Mouse (Mus musculus): ENCODE data around the gene Chchd10. TPM values are rescaled to one million over a fixed set of nuclear protein-coding genes. Genes with fewer than 3 reads are reported as not detected.

The Chchd10 gene
- polyA plus RNA-seq, 1 experiment: 441 TPM

- H3K4me3 ChIP-seq: no peak overlapping the region
- H3K4me2 ChIP-seq (ENCODE audit: low read depth): peak overlapping the region; percentile 72
- peaks cover 19% of the 10 kb centered on the region for H3K27me3 ChIP-seq (ENCODE audit: control insufficient read depth, insufficient read depth, insufficient read length)
- H3ac ChIP-seq (ENCODE audit: control insufficient read depth, insufficient read length): no peak overlapping the region
- no peaks in the 10 kb centered on the region for H3K79me2 ChIP-seq (ENCODE audit: control insufficient read depth, insufficient read depth)
- no peaks in the 10 kb centered on the region for H3K36me3 ChIP-seq (ENCODE audit: control insufficient read depth, insufficient read depth)
- TF ChIP-seq TCF12 (IDR thresholded peaks at IDR 0.05; ENCODE audit: insufficient read depth, poor library complexity, severe bottlenecking) (no peak), MYOD1 (IDR thresholded peaks at IDR 0.05; ENCODE audit: control insufficient read depth in 1 of 3, insufficient read length in 2 of 3, low read depth in 2 of 3) (no peak), MYOG (IDR thresholded peaks at IDR 0.05; ENCODE audit: control insufficient read depth in 1 of 3, insufficient read depth in 1 of 3, insufficient read length in 2 of 3, low read depth in 2 of 3) (no peak), CEBPB (IDR thresholded peaks at IDR 0.05; ENCODE audit: insufficient read depth, poor library complexity, severe bottlenecking) (no peak), POLR2A (IDR thresholded peaks at IDR 0.05; ENCODE audit: insufficient read length, low read depth) (no peak), TCF3 (IDR thresholded peaks at IDR 0.05; ENCODE audit: insufficient read length, low read depth) (no peak), POLR2AphosphoS2 (IDR thresholded peaks at IDR 0.05; ENCODE audit: insufficient read length, low read depth) (no peak), SRF (IDR thresholded peaks at IDR 0.05; ENCODE audit: control insufficient read depth, insufficient read length, low read depth) (no peak), MAX (IDR thresholded peaks at IDR 0.05; ENCODE audit: low read depth) (no peak), REST (IDR thresholded peaks at IDR 0.05; ENCODE audit: insufficient read depth, insufficient read length) (no peak), USF1 (IDR thresholded peaks at IDR 0.05; ENCODE audit: low read depth) (no peak), E2F4 (IDR thresholded peaks at IDR 0.05; ENCODE audit: insufficient read depth) (no peak)
Measured at GRCm38 (mm10) chr10:75951424-75952050, 18.6 kb downstream of the Chchd10 start.

GRCm38 (mm10) chr10:75954381-75954811 lies 21.5 kb downstream of the Chchd10 start, which contains the start of gene Gm5134:
Gene Gm5134 (plus strand): TSS chr10:75954514.
- Histone ChIP-seq H3ac (ENCODE audit: control insufficient read depth, insufficient read length) (no peak within 1 kb of the TSS), H3K27me3 (ENCODE audit: control insufficient read depth, insufficient read depth, insufficient read length) (peaks cover 24% of the 10 kb centered on the region), H3K36me3 (ENCODE audit: control insufficient read depth, insufficient read depth) (no peaks in the 10 kb centered on the region), H3K79me2 (ENCODE audit: control insufficient read depth, insufficient read depth) (no peaks in the 10 kb centered on the region), H3K4me2 (ENCODE audit: low read depth) (no peak within 1 kb of the TSS), H3K4me3 (no peak within 1 kb of the TSS)
- no peak for TF ChIP-seq MAX (IDR thresholded peaks at IDR 0.05; ENCODE audit: low read depth)
- no peak for TF ChIP-seq MYOD1 (IDR thresholded peaks at IDR 0.05; ENCODE audit: control insufficient read depth in 1 of 3, insufficient read length in 2 of 3, low read depth in 2 of 3)
- no peak for TF ChIP-seq POLR2AphosphoS2 (IDR thresholded peaks at IDR 0.05; ENCODE audit: insufficient read length, low read depth)
- TF ChIP-seq USF1 (IDR thresholded peaks at IDR 0.05; ENCODE audit: low read depth): no peak
- no peak for TF ChIP-seq MYOG (IDR thresholded peaks at IDR 0.05; ENCODE audit: control insufficient read depth in 1 of 3, insufficient read depth in 1 of 3, insufficient read length in 2 of 3, low read depth in 2 of 3)
- TF ChIP-seq SRF (IDR thresholded peaks at IDR 0.05; ENCODE audit: control insufficient read depth, insufficient read length, low read depth): no peak
- no peak for TF ChIP-seq TCF12 (IDR thresholded peaks at IDR 0.05; ENCODE audit: insufficient read depth, poor library complexity, severe bottlenecking)
- TF ChIP-seq REST (IDR thresholded peaks at IDR 0.05; ENCODE audit: insufficient read depth, insufficient read length): no peak
- no peak for TF ChIP-seq CEBPB (IDR thresholded peaks at IDR 0.05; ENCODE audit: insufficient read depth, poor library complexity, severe bottlenecking)
- no peak for TF ChIP-seq E2F4 (IDR thresholded peaks at IDR 0.05; ENCODE audit: insufficient read depth)
- TF ChIP-seq TCF3 (IDR thresholded peaks at IDR 0.05; ENCODE audit: insufficient read length, low read depth): no peak
- TF ChIP-seq POLR2A (IDR thresholded peaks at IDR 0.05; ENCODE audit: insufficient read length, low read depth): no peak

DNA sequence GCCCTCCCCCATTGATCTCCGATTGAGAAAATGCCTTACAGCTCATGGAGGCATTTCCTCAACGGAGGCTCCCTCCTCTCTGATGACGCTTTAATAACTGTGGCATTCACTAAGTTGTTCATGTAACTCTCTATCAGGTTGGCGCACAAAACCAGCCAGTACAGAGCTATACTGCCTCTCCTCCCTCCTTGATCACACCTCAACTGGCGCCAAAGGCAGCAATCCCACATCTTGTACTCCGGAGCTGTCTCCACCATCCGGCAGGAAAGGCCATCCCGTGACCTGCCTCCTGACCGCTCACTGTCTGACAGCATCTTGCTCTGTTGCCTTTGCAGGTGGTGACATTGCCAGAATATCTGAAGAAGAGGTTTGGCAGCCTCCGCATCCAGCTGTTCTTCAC lies 40.9 kb downstream of the Chchd10 start:
- TF ChIP-seq MYOG (IDR thresholded peaks at IDR 0.05; ENCODE audit: control insufficient read depth in 1 of 3, insufficient read depth in 1 of 3, insufficient read length in 2 of 3, low read depth in 2 of 3): no peak

DNA sequence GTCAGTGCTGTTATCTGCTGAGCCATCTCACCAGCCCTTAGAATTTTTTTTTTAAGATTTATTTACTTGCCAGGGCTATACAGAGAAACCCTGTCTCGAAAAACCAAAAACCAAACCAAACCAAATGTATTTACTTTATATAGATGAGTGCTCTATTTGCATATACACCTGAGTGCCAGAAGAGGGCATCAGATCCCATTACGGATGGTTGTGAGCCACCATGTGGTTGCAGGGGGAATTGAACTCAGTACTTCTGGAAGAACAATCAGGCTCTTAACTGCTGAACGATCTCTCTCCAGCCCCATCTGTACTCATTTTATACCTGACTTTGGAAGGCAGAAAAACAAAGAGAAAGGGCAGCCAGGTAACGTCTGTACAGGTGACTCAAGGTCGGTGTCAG lies 42.3 kb downstream of the Chchd10 start:
- no peaks in the 10 kb centered on the region for H3K36me3 ChIP-seq (ENCODE audit: control insufficient read depth, insufficient read depth)
- TF ChIP-seq MYOD1 (IDR thresholded peaks at IDR 0.05; ENCODE audit: control insufficient read depth in 1 of 3, insufficient read length in 2 of 3, low read depth in 2 of 3): no peak
- no peak for TF ChIP-seq MAX (IDR thresholded peaks at IDR 0.05; ENCODE audit: low read depth)
- no peak for TF ChIP-seq E2F4 (IDR thresholded peaks at IDR 0.05; ENCODE audit: insufficient read depth)
- no peak for TF ChIP-seq CEBPB (IDR thresholded peaks at IDR 0.05; ENCODE audit: insufficient read depth, poor library complexity, severe bottlenecking)
- TF ChIP-seq SRF (IDR thresholded peaks at IDR 0.05; ENCODE audit: control insufficient read depth, insufficient read length, low read depth): no peak
- TF ChIP-seq REST (IDR thresholded peaks at IDR 0.05; ENCODE audit: insufficient read depth, insufficient read length): no peak
- TF ChIP-seq USF1 (IDR thresholded peaks at IDR 0.05; ENCODE audit: low read depth): no peak
- TF ChIP-seq POLR2AphosphoS2 (IDR thresholded peaks at IDR 0.05; ENCODE audit: insufficient read length, low read depth): no peak
- TF ChIP-seq MYOG (IDR thresholded peaks at IDR 0.05; ENCODE audit: control insufficient read depth in 1 of 3, insufficient read depth in 1 of 3, insufficient read length in 2 of 3, low read depth in 2 of 3): no peak
- no peak for TF ChIP-seq POLR2A (IDR thresholded peaks at IDR 0.05; ENCODE audit: insufficient read length, low read depth)
- TF ChIP-seq TCF12 (IDR thresholded peaks at IDR 0.05; ENCODE audit: insufficient read depth, poor library complexity, severe bottlenecking): no peak
- no peak overlapping the region for H3K4me2 ChIP-seq (ENCODE audit: low read depth)
- no peak overlapping the region for H3ac ChIP-seq (ENCODE audit: control insufficient read depth, insufficient read length)
- H3K4me3 ChIP-seq: no peak overlapping the region
- H3K79me2 ChIP-seq (ENCODE audit: control insufficient read depth, insufficient read depth): no peaks in the 10 kb centered on the region
- H3K27me3 ChIP-seq (ENCODE audit: control insufficient read depth, insufficient read depth, insufficient read length): peaks cover 4% of the 10 kb centered on the region

More for the DNA sequence above, 40.9 kb downstream of the Chchd10 start:
- Histone ChIP-seq H3K27me3 (ENCODE audit: control insufficient read depth, insufficient read depth, insufficient read length) (peaks cover 4% of the 10 kb centered on the region), H3K79me2 (ENCODE audit: control insufficient read depth, insufficient read depth) (no peaks in the 10 kb centered on the region), H3ac (ENCODE audit: control insufficient read depth, insufficient read length) (no peak overlapping the region), H3K36me3 (ENCODE audit: control insufficient read depth, insufficient read depth) (no peaks in the 10 kb centered on the region), H3K4me2 (ENCODE audit: low read depth) (no peak overlapping the region), H3K4me3 (no peak overlapping the region)

Measured in myocyte (in vitro differentiated cells).